Mouse (Mus musculus) heart, postnatal 0 days (tissue): Measurements from ENCODE around the gene Nfic. TPM values are rescaled to one million over a fixed set of nuclear protein-coding genes. Genes with fewer than 3 reads are reported as not detected.
A peak's percentile ranks its signal among the peaks of the same experiment; 100 is the strongest.

Experiments used
- ATAC-seq: fragments of 200-750 bp; cut with Nextera tagmentation; 2 replicates; pipeline ENCODE4 v1.8.0; 2017; ENCODE audit warnings: low read depth, moderate number of reproducible peaks, moderate library complexity; ENCODE audit not compliant: insufficient read depth
- DNase-seq: peaks from one replicate; pipeline ENCODE4 v3.0.0-alpha.2; 2016; ENCODE audit warnings: low spot score
- H3K27ac ChIP-seq: fragments of 300-500 bp; sonication (generic); 2 replicates; pipeline ENCODE4 v1.5.1; 2014; ENCODE audit warnings: low read depth, mild to moderate bottlenecking
- H3K27me3 ChIP-seq: fragments of 300-500 bp; sonication (generic); 2 replicates; pipeline ENCODE4 v1.6.1; 2014; ENCODE audit warnings: low read length, mixed read lengths; ENCODE audit not compliant: control insufficient read depth, insufficient read depth
- H3K36me3 ChIP-seq: fragments of 300-500 bp; sonication (generic); replicated peaks from 2 replicates; pipeline ENCODE4 v1.6.1; 2014; ENCODE audit warnings: low read length, mixed read lengths; ENCODE audit not compliant: control insufficient read depth, insufficient read depth
- H3K4me1 ChIP-seq: fragments of 300-500 bp; sonication (generic); 2 replicates; pipeline ENCODE4 v1.6.1; 2014; ENCODE audit warnings: antibody characterized with exemption; ENCODE audit not compliant: control insufficient read depth, insufficient read depth
- H3K4me2 ChIP-seq: fragments of 300-500 bp; sonication (generic); 2 replicates; pipeline ENCODE4 v1.6.1; 2014; ENCODE audit warnings: low read depth, mild to moderate bottlenecking, low read length, moderate library complexity
- H3K4me3 ChIP-seq: fragments of 300-500 bp; sonication (generic); 2 replicates; pipeline ENCODE4 v1.5.1; 2014; ENCODE audit warnings: low read depth, low read length
- H3K9ac ChIP-seq: fragments of 300-500 bp; sonication (generic); replicated peaks from 2 replicates; pipeline ENCODE4 v1.6.1; 2014; ENCODE audit warnings: low read depth, low read length, mixed read lengths
- H3K9me3 ChIP-seq: fragments of 300-500 bp; sonication (generic); replicated peaks from 2 replicates; pipeline ENCODE4 v1.6.1; 2016; ENCODE audit warnings: low read length; ENCODE audit not compliant: control insufficient read depth
- CTCF ChIP-seq: IDR thresholded peaks from 2 replicates; pipeline ENCODE4 v1.5.1; 2016; ENCODE audit warnings: antibody characterized with exemption, control low read depth, low read depth
- EP300 ChIP-seq: IDR thresholded peaks from 2 replicates; pipeline ENCODE4 v1.6.1; 2016; ENCODE audit warnings: antibody characterized with exemption, low read depth
- WGBS: fragments of 180-500 bp; shearing (Covaris S2); extraction: QIAGEN DNeasy Blood & Tissue Kit; methylation state at CpG from one replicate; pipeline ENCODE4 v1.1.7; 2014; 5-methylcytosine and 5-hydroxymethylcytosine counted together
- polyA plus RNA-seq: library from polyadenylated mRNA; unstranded; fragments of >200 nt; fragmentation: Nextera tagmentation; extraction: Ambion mirVana; gene quantifications from 2 replicates; pipeline ENCODE4 v1.2.1, GENCODE M21; 2015
- total RNA-seq: library from RNA; depleted of rRNA; stranded (reverse); fragments of >200 nt; gene quantifications from 2 replicates; pipeline ENCODE4 v1.2.3, GENCODE M21; 2014; ENCODE audit warnings: low replicate concordance

Nfic gene
- total and polyA plus RNA-seq, 2 experiments from 2014 or later, result 47.6 to 73.7 TPM

GRCm38 (mm10) chr10:81409330-81409729, 46.1 kb downstream of the Nfic start:
- 35% methylated on average over 8 of the region's 8 CpGs for WGBS
- no peak for ATAC-seq
- no peak overlapping the region for H3K9ac ChIP-seq

GRCm38 (mm10) chr10:81408871-81409291, 46.6 kb downstream of the Nfic start:
- no peaks in the 10 kb centered on the region for H3K27me3 ChIP-seq
- H3K36me3 ChIP-seq, result peaks cover 41% of the 10 kb centered on the region
- peak; percentile 97 for TF ChIP-seq EP300
- TF ChIP-seq CTCF, result peak; percentile 82
- H3K4me1 ChIP-seq, result peaks cover 56% of the 10 kb centered on the region
- WGBS, result 30% methylated on average over 9 of the region's 9 CpGs
- peak; percentile 80 for DNase-seq
- H3K27ac ChIP-seq, result peak overlapping the region; percentile 97
- no peak overlapping the region for H3K4me2 ChIP-seq
- H3K9me3 ChIP-seq, result no peaks in the 10 kb centered on the region
- no peak overlapping the region for H3K4me3 ChIP-seq
- ATAC-seq, result peak; percentile 18
- H3K9ac ChIP-seq, result no peak overlapping the region

More at GRCm38 (mm10) chr10:81409330-81409729, 46.1 kb downstream of the Nfic start:
- no peaks in the 10 kb centered on the region for H3K27me3 ChIP-seq
- H3K4me3 ChIP-seq, result no peak overlapping the region
- no peak for TF ChIP-seq EP300
- TF ChIP-seq CTCF, result no peak
- peak overlapping the region; percentile 97 for H3K27ac ChIP-seq
- no peaks in the 10 kb centered on the region for H3K9me3 ChIP-seq
- peaks cover 37% of the 10 kb centered on the region for H3K36me3 ChIP-seq
- no peak overlapping the region for H3K4me2 ChIP-seq
- H3K4me1 ChIP-seq, result peaks cover 61% of the 10 kb centered on the region
- no peak for DNase-seq

GRCm38 (mm10) chr10:81408424-81408729, 47.1 kb downstream of the Nfic start:
- Histone ChIP-seq H3K36me3 (peaks cover 46% of the 10 kb centered on the region), H3K4me3 (no peak overlapping the region), H3K9ac (no peak overlapping the region), H3K9me3 (no peaks in the 10 kb centered on the region), H3K4me1 (peaks cover 51% of the 10 kb centered on the region), H3K4me2 (no peak overlapping the region), H3K27me3 (no peaks in the 10 kb centered on the region), H3K27ac (peak overlapping the region; percentile 97)
- ATAC-seq (no peak), DNase-seq (no peak)
- TF ChIP-seq EP300 (no peak), CTCF (no peak)
- WGBS, result 59% methylated on average over 13 of the region's 13 CpGs

- TF ChIP-seq EP300 (0 out of 2 replicates have a peak, but pooled peaks have one; percentile 15), CTCF (0 out of 2 replicates have a peak, but pooled peaks have one; percentile 2)
- H3K4me3 ChIP-seq, result peak overlapping the region; percentile 22
- peak overlapping the region; percentile 45 for H3K4me2 ChIP-seq
- 27% methylated on average over 31 of the region's 31 CpGs for WGBS
- no peak overlapping the region for H3K9ac ChIP-seq
- no peaks in the 10 kb centered on the region for H3K9me3 ChIP-seq
- ATAC-seq (peak; percentile 18), DNase-seq (peak; percentile 88)
- peaks cover 51% of the 10 kb centered on the region for H3K36me3 ChIP-seq
- H3K4me1 ChIP-seq, result peaks cover 45% of the 10 kb centered on the region
- peak overlapping the region; percentile 97 for H3K27ac ChIP-seq
- H3K27me3 ChIP-seq, result no peaks in the 10 kb centered on the region
These were observed 47.7 kb downstream of the Nfic start for GRCm38 (mm10) chr10:81407539-81408423.

- H3K27ac ChIP-seq, result peak overlapping the region; percentile 16; the same call in 1 of the 2 replicates
- TF ChIP-seq CTCF (no peak), EP300 (no peak)
- WGBS, result 44% methylated on average over 24 of the region's 24 CpGs
- peak overlapping the region; percentile 22 for H3K4me3 ChIP-seq
- H3K4me2 ChIP-seq, result peak overlapping the region; percentile 45
- peaks cover 41% of the 10 kb centered on the region for H3K4me1 ChIP-seq
- H3K27me3 ChIP-seq, result no peaks in the 10 kb centered on the region
- no peaks in the 10 kb centered on the region for H3K9me3 ChIP-seq
- ATAC-seq (no peak), DNase-seq (no peak)
- H3K9ac ChIP-seq, result no peak overlapping the region; the same call in 1 of the 2 replicates
- H3K36me3 ChIP-seq, result peaks cover 55% of the 10 kb centered on the region
These were observed 48.7 kb downstream of the Nfic start for GRCm38 (mm10) chr10:81406504-81407440.
